8 mouse cellular contexts compared by ENCODE assay signal in genomic region chr17:47502707-47503045, GRCm38 (mm10). TPM values are rescaled to one million over a fixed set of nuclear protein-coding genes. Genes with fewer than 3 reads are reported as not detected.
DNase-seq lines count a peak whose midpoint lies in the region; ATAC-seq and TF ChIP-seq lines count a peak whose summit lies in the region.
"Not testable (repeated sequence)": the region's sequence is repeated elsewhere in the genome, so short reads cannot be mapped to it uniquely, and the experiment has no call there.

No protein-coding gene starts in this region.

- peaks cover 14% of the 10 kb centered on the region for H3K4me1 ChIP-seq in embryonic facial prominence, embryonic 14.5 days (ENCODE audit: control insufficient read depth, insufficient read depth, low read length)
- peaks cover 44% of the 10 kb centered on the region for H3K4me1 ChIP-seq in heart, embryonic 13.5 days
- H3K4me1 ChIP-seq in hindbrain, postnatal 0 days (ENCODE audit: insufficient read depth, low read length) = peaks cover 12% of the 10 kb centered on the region
- peaks cover 42% of the 10 kb centered on the region for H3K4me1 ChIP-seq in limb, embryonic 10.5 days
- peaks cover 61% of the 10 kb centered on the region for H3K4me1 ChIP-seq in liver, embryonic 15.5 days (replicated peaks)
- peaks cover 30% of the 10 kb centered on the region for H3K4me1 ChIP-seq in midbrain, embryonic 13.5 days (replicated peaks)
- H3K4me1 ChIP-seq in stomach, postnatal 0 days (replicated peaks; ENCODE audit: control insufficient read depth, insufficient read depth) = peaks cover 11% of the 10 kb centered on the region

- peak; percentile 81 for DNase-seq in ES-CJ7 (ENCODE audit: low read depth, low spot score)
- DNase-seq in embryonic facial prominence, embryonic 14.5 days (ENCODE audit: low spot score); hindbrain, postnatal 0 days (ENCODE audit: low spot score); limb, embryonic 10.5 days (ENCODE audit: low spot score); stomach, postnatal 0 days (ENCODE audit: low spot score): not testable (repeated sequence)

- H3K9ac ChIP-seq in embryonic facial prominence, embryonic 14.5 days (ENCODE audit: low read depth, low read length); heart, embryonic 13.5 days; hindbrain, postnatal 0 days (replicated peaks; ENCODE audit: low read length); liver, embryonic 15.5 days; midbrain, embryonic 13.5 days (replicated peaks); stomach, postnatal 0 days (ENCODE audit: low read length): not testable (repeated sequence)

- peaks cover 24% of the 10 kb centered on the region for H3K36me3 ChIP-seq in embryonic facial prominence, embryonic 14.5 days (ENCODE audit: control insufficient read depth, insufficient read depth, low read length)
- H3K36me3 ChIP-seq in heart, embryonic 13.5 days = peaks cover 30% of the 10 kb centered on the region
- peaks cover 13% of the 10 kb centered on the region for H3K36me3 ChIP-seq in hindbrain, postnatal 0 days (ENCODE audit: insufficient read depth, low read length)
- H3K36me3 ChIP-seq in limb, embryonic 10.5 days = peaks cover 30% of the 10 kb centered on the region
- peaks cover 30% of the 10 kb centered on the region for H3K36me3 ChIP-seq in liver, embryonic 15.5 days (replicated peaks)
- H3K36me3 ChIP-seq in midbrain, embryonic 13.5 days = peaks cover 20% of the 10 kb centered on the region
- not testable (repeated sequence) for H3K36me3 ChIP-seq in stomach, postnatal 0 days (ENCODE audit: control insufficient read depth, insufficient read depth, low read length)

- H3K27me3 ChIP-seq in embryonic facial prominence, embryonic 14.5 days (replicated peaks; ENCODE audit: control insufficient read depth, insufficient read depth, low read length); heart, embryonic 13.5 days (replicated peaks); hindbrain, postnatal 0 days (ENCODE audit: insufficient read depth, low read length); limb, embryonic 10.5 days (ENCODE audit: low read depth, poor library complexity, severe bottlenecking); liver, embryonic 15.5 days; midbrain, embryonic 13.5 days; stomach, postnatal 0 days (ENCODE audit: control insufficient read depth, insufficient read depth, low read length): not testable (repeated sequence)

- 78% methylated on average over 6 of the region's 6 CpGs for WGBS in embryonic facial prominence, embryonic 14.5 days
- WGBS in heart, embryonic 13.5 days = 76% methylated on average over 6 of the region's 6 CpGs
- WGBS in hindbrain, postnatal 0 days = 80% methylated on average over 6 of the region's 6 CpGs
- 77% methylated on average over 6 of the region's 6 CpGs for WGBS in limb, embryonic 10.5 days
- WGBS in liver, embryonic 15.5 days (ENCODE audit: insufficient replicate concordance) = 66% methylated on average over 6 of the region's 6 CpGs
- 79% methylated on average over 6 of the region's 6 CpGs for WGBS in midbrain, embryonic 13.5 days
- WGBS in stomach, postnatal 0 days = 72% methylated on average over 6 of the region's 6 CpGs

- not testable (repeated sequence) for TF ChIP-seq CTCF in hindbrain, postnatal 0 days (IDR thresholded peaks at IDR 0.05; ENCODE audit: low read depth); stomach, postnatal 0 days (IDR thresholded peaks at IDR 0.05; ENCODE audit: low read depth)

- H3K4me3 ChIP-seq in embryonic facial prominence, embryonic 14.5 days (ENCODE audit: low read depth, low read length); hindbrain, postnatal 0 days (ENCODE audit: low read length); midbrain, embryonic 13.5 days (replicated peaks); stomach, postnatal 0 days (ENCODE audit: low read depth, low read length): not testable (repeated sequence)
- peak overlapping the region; percentile 82; the same call in 1 of the 2 replicates for H3K4me3 ChIP-seq in heart, embryonic 13.5 days
- peak overlapping the region; percentile 85; the same call in 1 of the 2 replicates for H3K4me3 ChIP-seq in limb, embryonic 10.5 days
- H3K4me3 ChIP-seq in liver, embryonic 15.5 days (replicated peaks) = peak overlapping the region; percentile 76; the same call in 1 of the 2 replicates

- H3K4me2 ChIP-seq in embryonic facial prominence, embryonic 14.5 days (ENCODE audit: low read depth, low read length) = peak overlapping the region; percentile 63
- H3K4me2 ChIP-seq in heart, embryonic 13.5 days = peak overlapping the region; percentile 98
- H3K4me2 ChIP-seq in hindbrain, postnatal 0 days (ENCODE audit: low read depth, low read length) = peak overlapping the region; percentile 91
- peak overlapping the region; percentile 76 for H3K4me2 ChIP-seq in liver, embryonic 15.5 days
- H3K4me2 ChIP-seq in midbrain, embryonic 13.5 days (replicated peaks) = peak overlapping the region; percentile 52
- H3K4me2 ChIP-seq in stomach, postnatal 0 days (replicated peaks; ENCODE audit: low read depth) = peak overlapping the region; percentile 62

- H3K27ac ChIP-seq in embryonic facial prominence, embryonic 14.5 days (replicated peaks; ENCODE audit: low read depth, low read length); hindbrain, postnatal 0 days; midbrain, embryonic 13.5 days: not testable (repeated sequence)
- peak overlapping the region; percentile 63; the same call in 1 of the 2 replicates for H3K27ac ChIP-seq in heart, embryonic 13.5 days (replicated peaks)
- peak overlapping the region; percentile 96; the same call in 1 of the 2 replicates for H3K27ac ChIP-seq in limb, embryonic 10.5 days
- H3K27ac ChIP-seq in liver, embryonic 15.5 days (replicated peaks) = peak overlapping the region; percentile 89
- peak overlapping the region; percentile 45; the same call in 1 of the 2 replicates for H3K27ac ChIP-seq in stomach, postnatal 0 days (replicated peaks)

- H3K9me3 ChIP-seq in embryonic facial prominence, embryonic 14.5 days (ENCODE audit: control insufficient read depth, low read length); heart, embryonic 13.5 days; hindbrain, postnatal 0 days (ENCODE audit: low read length); limb, embryonic 10.5 days (replicated peaks); liver, embryonic 15.5 days (replicated peaks); midbrain, embryonic 13.5 days; stomach, postnatal 0 days (ENCODE audit: control insufficient read depth, low read length): not testable (repeated sequence)

- ATAC-seq in embryonic facial prominence, embryonic 14.5 days (ENCODE audit: low read depth); heart, embryonic 13.5 days (ENCODE audit: extremely low read depth, insufficient number of reproducible peaks, low FRiP score, low TSS enrichment); hindbrain, postnatal 0 days; liver, embryonic 15.5 days (ENCODE audit: insufficient read depth); midbrain, embryonic 13.5 days; stomach, postnatal 0 days (ENCODE audit: low FRiP score, low TSS enrichment): not testable (repeated sequence)

- not testable (repeated sequence) for TF ChIP-seq EP300 in stomach, postnatal 0 days (optimal IDR thresholded peaks at IDR 0.05)

RNA-seq across cellular contexts. Expression of gene Taf8, which starts 0.6 kb away (rescaled TPM):
- polyA plus RNA-seq in embryonic facial prominence, embryonic 14.5 days (2014; fragmentation: Nextera tagmentation; extraction: Ambion mirVana) = 19.5 and 24.3 TPM in 2 replicates
- 18.4 and 19.4 TPM in 2 replicates for polyA plus RNA-seq in heart, embryonic 13.5 days (2015; fragmentation: Nextera tagmentation; extraction: Ambion mirVana)
- total RNA-seq in hindbrain, postnatal 0 days (2014; rRNA removed) = 17.9 and 22.2 TPM in 2 replicates
- 11.8 and 12.3 TPM in 2 replicates for polyA plus RNA-seq in hindbrain, postnatal 0 days (2015; fragmentation: Nextera tagmentation; extraction: Ambion mirVana)
- polyA plus RNA-seq in limb, embryonic 10.5 days (2016; fragmentation: Nextera tagmentation; extraction: Ambion mirVana) = 32.1 and 36.8 TPM in 2 replicates
- polyA plus RNA-seq in liver, embryonic 15.5 days (2015; fragmentation: Nextera tagmentation; extraction: Ambion mirVana) = 14.7 and 15.2 TPM in 2 replicates
- polyA plus RNA-seq in midbrain, embryonic 13.5 days (2015; fragmentation: Nextera tagmentation; extraction: Ambion mirVana) = 24.6 and 27.3 TPM in 2 replicates
- 11.0 and 11.1 TPM in 2 replicates for polyA plus RNA-seq in stomach, postnatal 0 days (2015; fragmentation: Nextera tagmentation; extraction: Ambion mirVana)

RNA-seq across cellular contexts. Expression of gene Ccnd3, which starts 2.2 kb away (rescaled TPM):
- polyA plus RNA-seq in embryonic facial prominence, embryonic 14.5 days (2014; fragmentation: Nextera tagmentation; extraction: Ambion mirVana) = 519 TPM in 2 replicates
- polyA plus RNA-seq in heart, embryonic 13.5 days (2015; fragmentation: Nextera tagmentation; extraction: Ambion mirVana) = 451 and 478 TPM in 2 replicates
- total RNA-seq in hindbrain, postnatal 0 days (2014; rRNA removed) = 55.0 and 63.4 TPM in 2 replicates
- polyA plus RNA-seq in hindbrain, postnatal 0 days (2015; fragmentation: Nextera tagmentation; extraction: Ambion mirVana) = 69.3 and 71.5 TPM in 2 replicates
- 405 and 413 TPM in 2 replicates for polyA plus RNA-seq in limb, embryonic 10.5 days (2016; fragmentation: Nextera tagmentation; extraction: Ambion mirVana)
- 422 and 473 TPM in 2 replicates for polyA plus RNA-seq in liver, embryonic 15.5 days (2015; fragmentation: Nextera tagmentation; extraction: Ambion mirVana)
- 60.4 and 71.4 TPM in 2 replicates for polyA plus RNA-seq in midbrain, embryonic 13.5 days (2015; fragmentation: Nextera tagmentation; extraction: Ambion mirVana)
- polyA plus RNA-seq in stomach, postnatal 0 days (2015; fragmentation: Nextera tagmentation; extraction: Ambion mirVana) = 219 and 242 TPM in 2 replicates
